Mouse (Mus musculus): ENCODE results near the gene Rpusd3.

Gene Rpusd3

GRCm38 (mm10) chr6:113386025-113386424, 33.1 kb downstream of the Rpusd3 start:
- DNase-seq (ENCODE audit: low read depth, low spot score) = no peak

DNA sequence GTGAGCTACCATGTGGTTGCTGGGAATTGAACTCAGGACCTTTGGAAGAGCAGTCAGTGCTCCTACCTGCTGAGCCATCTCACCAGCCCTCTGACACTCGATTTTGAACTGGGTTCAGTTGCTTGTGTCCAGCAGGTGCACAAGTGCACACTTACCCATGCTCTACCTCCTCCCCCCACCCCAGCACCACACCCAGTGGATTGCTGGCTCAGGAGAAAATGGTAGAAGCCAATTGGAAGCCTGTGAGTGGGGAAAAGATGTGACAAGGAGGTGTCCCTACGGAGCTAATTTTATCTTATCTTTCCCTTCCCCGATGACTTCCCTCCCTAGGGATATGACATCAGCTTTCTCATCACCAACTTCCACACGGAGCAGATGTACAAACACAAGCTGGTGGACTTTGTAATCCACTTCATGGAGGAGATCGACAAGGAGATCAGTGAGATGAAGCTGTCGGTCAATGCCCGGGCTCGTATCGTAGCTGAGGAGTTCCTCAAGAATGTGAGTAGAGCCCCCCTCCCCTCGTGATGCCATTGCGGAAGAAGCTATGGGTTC, 33.9 kb downstream of the Rpusd3 start:
- DNase-seq (ENCODE audit: low read depth, low spot score) = no peak

DNA sequence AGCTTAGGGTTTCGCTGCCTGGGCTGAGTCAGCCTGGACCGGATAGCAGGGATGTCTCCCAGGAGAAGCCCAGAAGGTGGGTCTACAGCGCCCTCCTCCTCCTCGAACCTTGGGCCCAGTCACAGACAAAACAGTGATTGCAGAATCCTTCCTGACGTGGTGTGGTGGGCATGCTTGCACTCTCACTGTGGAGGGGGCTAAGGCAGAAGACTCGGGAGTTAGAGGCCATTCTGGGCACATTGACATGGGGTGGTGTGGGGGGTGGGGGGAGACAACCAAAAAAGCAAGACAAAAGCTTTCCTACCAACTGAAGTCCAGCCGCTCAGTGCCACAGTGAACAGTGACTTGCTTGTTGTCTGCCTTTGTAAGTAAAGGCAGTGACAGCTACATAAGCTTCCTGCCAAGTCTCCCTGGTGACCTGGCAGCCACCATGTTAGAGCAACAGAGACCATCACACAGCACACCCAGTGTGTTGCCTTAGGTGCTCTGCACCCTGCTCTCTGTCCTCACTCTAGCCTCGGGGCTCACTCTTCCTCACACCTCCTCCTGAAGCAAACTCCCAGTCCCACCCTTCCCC, 34.7 kb downstream of the Rpusd3 start:
- no peak for DNase-seq (ENCODE audit: low read depth, low spot score)

DNA sequence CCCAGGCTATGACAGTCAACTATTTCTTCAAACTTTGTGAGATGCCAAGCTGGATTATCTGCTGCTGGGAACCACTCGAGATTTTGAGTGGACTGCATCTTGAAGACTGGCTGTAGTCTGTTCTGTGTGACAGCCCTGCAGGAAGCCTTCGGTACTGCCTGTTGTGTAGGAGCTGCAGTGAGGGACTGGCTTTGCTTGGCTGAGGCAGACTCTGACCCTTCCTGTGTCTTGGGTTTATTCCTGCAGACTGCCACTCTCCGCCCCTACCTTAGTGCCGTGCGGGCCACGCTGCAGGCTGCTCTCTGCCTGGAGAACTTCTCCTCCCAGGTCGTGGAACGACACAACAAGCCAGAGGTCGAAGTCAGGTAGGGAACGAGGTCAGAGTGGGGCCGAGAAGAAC, 38.7 kb downstream of the Rpusd3 start:
- no peak for DNase-seq (ENCODE audit: low read depth, low spot score)

DNA sequence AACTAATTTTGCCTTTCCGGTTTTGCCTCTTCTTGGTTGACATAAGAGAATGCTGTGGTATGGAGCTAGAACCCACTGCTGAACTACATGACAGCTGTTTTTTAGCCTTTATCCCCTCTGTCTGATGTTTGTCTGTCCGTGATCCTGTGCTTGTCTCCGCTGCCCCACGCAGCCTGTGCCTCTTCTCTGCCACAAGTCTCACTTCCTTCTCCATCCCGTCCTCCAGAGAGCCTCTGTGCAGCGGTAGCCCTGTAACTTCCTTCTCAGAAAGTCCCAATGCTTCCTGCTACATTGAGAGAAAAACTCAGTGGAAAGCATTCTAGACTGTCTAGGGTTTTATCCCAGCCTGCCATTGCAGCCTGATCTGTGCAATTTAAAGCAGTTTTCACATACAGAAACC, 39.9 kb downstream of the Rpusd3 start:
- DNase-seq (ENCODE audit: low read depth, low spot score) = no peak

- DNase-seq (ENCODE audit: low read depth, low spot score) = peak; percentile 94
Measured at GRCm38 (mm10) chr6:113377496-113378385, 41.4 kb downstream of the Rpusd3 start, which contains the start of the genes Tada3 and Arpc4. Gene Tada3 (minus strand): TSS chr6:113377883. Gene Arpc4 (plus strand): TSS chr6:113378115.

DNA sequence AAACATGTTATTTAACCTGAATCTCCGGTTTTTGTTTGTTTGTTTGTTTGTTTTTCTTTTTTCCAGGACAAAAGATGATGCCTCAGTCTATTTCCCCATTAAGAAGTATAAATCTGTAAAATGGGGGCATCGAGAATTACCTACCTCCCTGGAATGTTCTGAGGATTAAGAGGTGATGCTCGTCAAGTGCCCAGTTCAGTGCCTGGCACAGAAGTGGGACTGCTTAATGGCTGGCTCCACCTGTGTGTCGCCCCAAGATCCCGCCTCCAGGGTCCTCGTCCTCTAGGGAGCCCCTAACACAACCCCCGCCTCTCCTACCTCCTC, 42.0 kb downstream of the Rpusd3 start:
- no peak for DNase-seq (ENCODE audit: low read depth, low spot score)

DNA sequence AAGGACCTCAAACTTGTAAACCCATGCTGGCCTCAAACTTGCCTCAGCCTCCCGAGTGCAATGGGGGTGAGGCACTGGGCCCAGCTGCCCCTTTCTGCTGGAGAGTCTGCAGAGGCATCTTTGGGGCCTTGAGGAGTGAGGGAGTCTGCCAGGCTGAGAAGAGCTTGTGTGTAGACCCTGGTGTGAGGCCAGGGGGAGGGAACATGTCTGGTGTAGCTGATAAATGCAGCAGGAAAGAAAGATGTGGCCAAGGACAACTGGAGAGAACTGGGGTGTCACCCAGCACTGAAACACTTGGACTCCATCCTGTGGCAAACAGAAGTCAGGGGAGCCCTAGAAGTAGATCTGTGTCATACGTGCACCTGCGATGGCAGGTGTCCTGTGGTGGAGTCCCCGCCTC, 45.6 kb downstream of the Rpusd3 start:
- DNase-seq (ENCODE audit: low read depth, low spot score) = no peak

DNA sequence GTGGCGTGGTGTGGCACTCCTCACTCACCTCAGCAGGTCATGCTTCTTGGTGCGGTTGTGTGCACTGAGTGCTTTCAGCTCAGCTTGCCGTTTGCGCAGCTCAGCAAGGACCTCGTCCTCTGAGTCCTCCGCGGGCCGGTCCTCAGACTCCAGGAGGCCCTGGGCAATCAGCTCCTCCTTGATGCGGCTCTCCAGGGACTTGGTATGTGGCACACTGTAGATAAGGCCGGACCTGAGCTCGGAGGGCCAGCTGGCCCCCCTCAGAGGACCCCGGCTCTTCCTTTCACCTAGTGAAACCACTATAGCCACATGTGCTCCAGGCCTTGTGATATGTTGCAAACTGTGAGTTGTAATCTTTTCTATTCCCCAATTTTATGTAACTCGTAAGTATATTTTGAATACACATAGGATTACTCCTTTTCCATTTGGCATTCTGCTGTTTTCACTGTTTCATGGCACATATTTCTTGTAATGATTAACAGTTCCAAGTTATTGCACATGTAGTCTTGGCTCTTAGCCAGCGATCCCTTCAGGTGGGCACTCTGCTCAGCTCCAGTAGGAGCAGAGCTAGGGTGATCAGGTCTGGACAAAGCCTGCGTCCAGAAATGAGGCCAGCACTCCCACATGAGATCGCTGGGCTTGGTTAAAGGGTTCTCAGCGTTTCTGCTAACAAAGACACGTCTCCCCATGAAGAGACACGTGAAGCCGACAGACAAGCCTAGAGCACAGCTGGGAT, 48.8 kb downstream of the Rpusd3 start:
- DNase-seq (ENCODE audit: low read depth, low spot score) = no peak

GRCm38 (mm10) chr6:113368577-113368976, 50.6 kb downstream of the Rpusd3 start:
- DNase-seq (ENCODE audit: low read depth, low spot score) = no peak

GRCm38 (mm10) chr6:113368124-113368523, 51.0 kb downstream of the Rpusd3 start:
- no peak for DNase-seq (ENCODE audit: low read depth, low spot score)

- DNase-seq (ENCODE audit: low read depth, low spot score) = no peak
Measured at GRCm38 (mm10) chr6:113367574-113367973, 51.6 kb downstream of the Rpusd3 start.

DNA sequence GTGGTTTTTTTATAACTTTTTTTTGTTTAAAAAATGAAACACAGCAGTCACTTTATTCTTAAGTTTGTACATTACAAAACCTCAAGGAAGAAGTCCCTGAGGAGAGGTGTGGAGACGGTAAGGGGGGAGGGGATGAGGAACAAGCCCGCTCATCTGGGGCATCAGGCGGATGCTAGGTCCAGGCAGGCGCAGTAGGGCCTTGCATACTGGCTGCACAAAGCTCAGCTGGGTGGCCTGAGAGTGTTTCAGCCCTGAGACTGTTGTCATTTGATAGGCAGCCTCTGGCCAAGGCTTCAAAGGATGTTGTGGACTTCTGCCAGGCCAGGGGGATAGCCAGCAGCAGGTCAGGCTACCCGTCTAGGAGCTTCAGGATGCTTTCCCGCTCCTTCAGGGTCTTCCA, 52.5 kb downstream of the Rpusd3 start:
- DNase-seq (ENCODE audit: low read depth, low spot score) = no peak

Data from skeletal muscle tissue, adult 2 months (tissue).